In genomic region chr3:116595603-116595991, GRCm38 (mm10) we compare ENCODE assay signal across 1 mouse cellular context.
TF ChIP-seq lines count a peak whose summit lies in the region.

No protein-coding gene starts in this region.

TF ChIP-seq in MEL, 35 proteins besides CTCF, POLR2A, EP300 and RAD21 (continued from another document):
- TF ChIP-seq POLR2AphosphoS2 (IDR thresholded peaks at IDR 0.05; ENCODE audit: low read length) (no peak), ZC3H11A (IDR thresholded peaks at IDR 0.05; ENCODE audit: low read depth, low read length) (no peak), JUND (IDR thresholded peaks at IDR 0.05; ENCODE audit: low read depth, low read length) (no peak), ZKSCAN1 (IDR thresholded peaks at IDR 0.05; ENCODE audit: low read depth, low read length) (no peak), POLR2AphosphoS5 (IDR thresholded peaks at IDR 0.05; ENCODE audit: borderline replicate concordance, low read depth, low read length) (no peak), MAX (IDR thresholded peaks at IDR 0.05; ENCODE audit: low read length) (no peak), TAL1 (IDR thresholded peaks at IDR 0.05; ENCODE audit: low read length) (peak; percentile 39), ZMIZ1 (IDR thresholded peaks at IDR 0.05; ENCODE audit: low read depth, low read length) (no peak), CHD1 (IDR thresholded peaks at IDR 0.05; ENCODE audit: low read depth, low read length) (no peak), USF1 (IDR thresholded peaks at IDR 0.05; ENCODE audit: low read depth, low read length) (no peak), SMC3 (IDR thresholded peaks at IDR 0.05; ENCODE audit: low read depth, low read length) (no peak), UBTF (IDR thresholded peaks at IDR 0.05; ENCODE audit: borderline replicate concordance, insufficient read depth, low read depth, low read length) (no peak), ELF1 (IDR thresholded peaks at IDR 0.05; ENCODE audit: low read depth, low read length) (no peak), KAT2A (conservative IDR thresholded peaks at IDR 0.05; ENCODE audit: low read depth, low read length) (no peak), MEF2A (IDR thresholded peaks at IDR 0.05; ENCODE audit: extremely low read depth, insufficient replicate concordance, low read depth, low read length, poor library complexity, severe bottlenecking) (no peak), HCFC1 (IDR thresholded peaks at IDR 0.05; ENCODE audit: low read depth, low read length) (no peak)
